Mouse (Mus musculus): ENCODE data around the gene Ms4a13. TPM values are rescaled to one million over a fixed set of nuclear protein-coding genes. Genes with fewer than 3 reads are reported as not detected.

Ms4a13 gene
- polyA plus RNA-seq (2014; fragmentation: Nextera tagmentation; extraction: Ambion mirVana): not detected in 2 replicates

GRCm38 (mm10) chr19:11196546-11196945, at the start of gene Ms4a13:
Ms4a13 (minus strand) TSS chr19:11196737.
- H3K4me3 ChIP-seq (ENCODE audit: low read depth, low read length): no peak within 1 kb of the TSS
- ATAC-seq (replicated peaks; ENCODE audit: low FRiP score) (no peak), DNase-seq (ENCODE audit: low spot score) (no peak)
- H3K36me3 ChIP-seq (ENCODE audit: control insufficient read depth, insufficient read depth, low read length): no peaks in the 10 kb centered on the region
- no peaks in the 10 kb centered on the region for H3K27me3 ChIP-seq (ENCODE audit: control insufficient read depth, insufficient read depth, low read length)
- H3K4me2 ChIP-seq (ENCODE audit: low read depth, low read length, severe bottlenecking): no peak within 1 kb of the TSS
- H3K27ac ChIP-seq (ENCODE audit: low read depth, low read length): no peak within 1 kb of the TSS
- no peaks in the 10 kb centered on the region for H3K9me3 ChIP-seq (ENCODE audit: control insufficient read depth, low read length)
- WGBS: 69% methylated on average over 12 of the region's 12 CpGs
- H3K9ac ChIP-seq (ENCODE audit: low read length): no peak within 1 kb of the TSS
- H3K4me1 ChIP-seq (replicated peaks; ENCODE audit: control insufficient read depth, insufficient read depth, low read length): no peaks in the 10 kb centered on the region

- no peak for DNase-seq (ENCODE audit: low spot score)
- no peaks in the 10 kb centered on the region for H3K4me1 ChIP-seq (replicated peaks; ENCODE audit: control insufficient read depth, insufficient read depth, low read length)
- no peak overlapping the region for H3K27ac ChIP-seq (ENCODE audit: low read depth, low read length)
- no peak for ATAC-seq (replicated peaks; ENCODE audit: low FRiP score)
- H3K4me2 ChIP-seq (ENCODE audit: low read depth, low read length, severe bottlenecking): no peak overlapping the region
- no peak overlapping the region for H3K4me3 ChIP-seq (ENCODE audit: low read depth, low read length)
- no peaks in the 10 kb centered on the region for H3K36me3 ChIP-seq (ENCODE audit: control insufficient read depth, insufficient read depth, low read length)
- H3K9me3 ChIP-seq (ENCODE audit: control insufficient read depth, low read length): no peaks in the 10 kb centered on the region
- no peak overlapping the region for H3K9ac ChIP-seq (ENCODE audit: low read length)
- H3K27me3 ChIP-seq (ENCODE audit: control insufficient read depth, insufficient read depth, low read length): no peaks in the 10 kb centered on the region
Observed at GRCm38 (mm10) chr19:11244230-11244629, 47.7 kb upstream of the Ms4a13 start.

- DNase-seq (ENCODE audit: low spot score) (no peak), ATAC-seq (replicated peaks; ENCODE audit: low FRiP score) (no peak)
- 62% methylated on average over 5 of the region's 5 CpGs for WGBS
- Histone ChIP-seq H3K9me3 (ENCODE audit: control insufficient read depth, low read length) (no peaks in the 10 kb centered on the region), H3K4me1 (replicated peaks; ENCODE audit: control insufficient read depth, insufficient read depth, low read length) (no peaks in the 10 kb centered on the region), H3K9ac (ENCODE audit: low read length) (no peak overlapping the region), H3K4me2 (ENCODE audit: low read depth, low read length, severe bottlenecking) (no peak overlapping the region), H3K27me3 (ENCODE audit: control insufficient read depth, insufficient read depth, low read length) (no peaks in the 10 kb centered on the region), H3K36me3 (ENCODE audit: control insufficient read depth, insufficient read depth, low read length) (no peaks in the 10 kb centered on the region), H3K27ac (ENCODE audit: low read depth, low read length) (no peak overlapping the region), H3K4me3 (ENCODE audit: low read depth, low read length) (no peak overlapping the region)
Observed at GRCm38 (mm10) chr19:11242560-11242959, 46.0 kb upstream of the Ms4a13 start.

- no peak overlapping the region for H3K27ac ChIP-seq (ENCODE audit: low read depth, low read length)
- H3K9me3 ChIP-seq (ENCODE audit: control insufficient read depth, low read length): no peaks in the 10 kb centered on the region
- H3K4me2 ChIP-seq (ENCODE audit: low read depth, low read length, severe bottlenecking): no peak overlapping the region
- no peak overlapping the region for H3K4me3 ChIP-seq (ENCODE audit: low read depth, low read length)
- H3K4me1 ChIP-seq (replicated peaks; ENCODE audit: control insufficient read depth, insufficient read depth, low read length): no peaks in the 10 kb centered on the region
- DNase-seq (ENCODE audit: low spot score) (no peak), ATAC-seq (replicated peaks; ENCODE audit: low FRiP score) (no peak)
- no peaks in the 10 kb centered on the region for H3K27me3 ChIP-seq (ENCODE audit: control insufficient read depth, insufficient read depth, low read length)
- no peaks in the 10 kb centered on the region for H3K36me3 ChIP-seq (ENCODE audit: control insufficient read depth, insufficient read depth, low read length)
- no peak overlapping the region for H3K9ac ChIP-seq (ENCODE audit: low read length)
Observed at GRCm38 (mm10) chr19:11235820-11236219, 39.3 kb upstream of the Ms4a13 start.

GRCm38 (mm10) chr19:11234921-11235735, 38.6 kb upstream of the Ms4a13 start:
- H3K4me1 ChIP-seq (replicated peaks; ENCODE audit: control insufficient read depth, insufficient read depth, low read length): no peaks in the 10 kb centered on the region
- no peak overlapping the region for H3K4me3 ChIP-seq (ENCODE audit: low read depth, low read length)
- H3K9me3 ChIP-seq (ENCODE audit: control insufficient read depth, low read length): no peaks in the 10 kb centered on the region
- no peak overlapping the region for H3K9ac ChIP-seq (ENCODE audit: low read length)
- 83% methylated on average over 5 of the region's 5 CpGs for WGBS
- DNase-seq (ENCODE audit: low spot score) (no peak), ATAC-seq (replicated peaks; ENCODE audit: low FRiP score) (no peak)
- H3K27ac ChIP-seq (ENCODE audit: low read depth, low read length): no peak overlapping the region
- no peak overlapping the region for H3K4me2 ChIP-seq (ENCODE audit: low read depth, low read length, severe bottlenecking)
- no peaks in the 10 kb centered on the region for H3K36me3 ChIP-seq (ENCODE audit: control insufficient read depth, insufficient read depth, low read length)
- no peaks in the 10 kb centered on the region for H3K27me3 ChIP-seq (ENCODE audit: control insufficient read depth, insufficient read depth, low read length)

- H3K9ac ChIP-seq (ENCODE audit: low read length): no peak overlapping the region
- H3K4me1 ChIP-seq (replicated peaks; ENCODE audit: control insufficient read depth, insufficient read depth, low read length): no peaks in the 10 kb centered on the region
- H3K9me3 ChIP-seq (ENCODE audit: control insufficient read depth, low read length): no peaks in the 10 kb centered on the region
- no peak overlapping the region for H3K4me2 ChIP-seq (ENCODE audit: low read depth, low read length, severe bottlenecking)
- H3K27me3 ChIP-seq (ENCODE audit: control insufficient read depth, insufficient read depth, low read length): no peaks in the 10 kb centered on the region
- DNase-seq (ENCODE audit: low spot score): no peak
- no peak overlapping the region for H3K4me3 ChIP-seq (ENCODE audit: low read depth, low read length)
- no peaks in the 10 kb centered on the region for H3K36me3 ChIP-seq (ENCODE audit: control insufficient read depth, insufficient read depth, low read length)
- H3K27ac ChIP-seq (ENCODE audit: low read depth, low read length): no peak overlapping the region
- 84% methylated on average over 5 of the region's 5 CpGs for WGBS
- ATAC-seq (replicated peaks; ENCODE audit: low FRiP score): no peak
Observed at GRCm38 (mm10) chr19:11234244-11234643, 37.7 kb upstream of the Ms4a13 start.

- Histone ChIP-seq H3K9me3 (ENCODE audit: control insufficient read depth, low read length) (no peaks in the 10 kb centered on the region), H3K27me3 (ENCODE audit: control insufficient read depth, insufficient read depth, low read length) (no peaks in the 10 kb centered on the region), H3K27ac (ENCODE audit: low read depth, low read length) (no peak within 1 kb of the TSS), H3K4me2 (ENCODE audit: low read depth, low read length, severe bottlenecking) (no peak within 1 kb of the TSS), H3K4me1 (replicated peaks; ENCODE audit: control insufficient read depth, insufficient read depth, low read length) (no peaks in the 10 kb centered on the region), H3K36me3 (ENCODE audit: control insufficient read depth, insufficient read depth, low read length) (no peaks in the 10 kb centered on the region), H3K4me3 (ENCODE audit: low read depth, low read length) (no peak within 1 kb of the TSS), H3K9ac (ENCODE audit: low read length) (no peak within 1 kb of the TSS)
- no peak for ATAC-seq (replicated peaks; ENCODE audit: low FRiP score)
- no peak for DNase-seq (ENCODE audit: low spot score)
- whole genome bisulfite sequencing: 73% methylated on average over 5 of the region's 5 CpGs
Observed at GRCm38 (mm10) chr19:11232348-11232747, 35.8 kb upstream of the Ms4a13 start, which contains the start of gene Ms4a12. Ms4a12 (minus strand) TSS chr19:11232448.

GRCm38 (mm10) chr19:11192552-11192951, 4.0 kb downstream of the Ms4a13 start:
- Histone ChIP-seq H3K4me2 (ENCODE audit: low read depth, low read length, severe bottlenecking) (no peak overlapping the region), H3K4me1 (replicated peaks; ENCODE audit: control insufficient read depth, insufficient read depth, low read length) (no peaks in the 10 kb centered on the region), H3K4me3 (ENCODE audit: low read depth, low read length) (no peak overlapping the region), H3K9ac (ENCODE audit: low read length) (no peak overlapping the region), H3K36me3 (ENCODE audit: control insufficient read depth, insufficient read depth, low read length) (no peaks in the 10 kb centered on the region), H3K9me3 (ENCODE audit: control insufficient read depth, low read length) (no peaks in the 10 kb centered on the region), H3K27ac (ENCODE audit: low read depth, low read length) (no peak overlapping the region), H3K27me3 (ENCODE audit: control insufficient read depth, insufficient read depth, low read length) (no peaks in the 10 kb centered on the region)
- DNase-seq (ENCODE audit: low spot score) (no peak), ATAC-seq (replicated peaks; ENCODE audit: low FRiP score) (no peak)
- WGBS: 71% methylated on average over 1 of the region's 1 CpGs

- ATAC-seq (replicated peaks; ENCODE audit: low FRiP score) (no peak), DNase-seq (ENCODE audit: low spot score) (no peak)
- H3K27me3 ChIP-seq (ENCODE audit: control insufficient read depth, insufficient read depth, low read length): no peaks in the 10 kb centered on the region
- no peak overlapping the region for H3K27ac ChIP-seq (ENCODE audit: low read depth, low read length)
- 14% methylated on average over 5 of the region's 5 CpGs for WGBS
- H3K4me2 ChIP-seq (ENCODE audit: low read depth, low read length, severe bottlenecking): no peak overlapping the region
- no peak overlapping the region for H3K4me3 ChIP-seq (ENCODE audit: low read depth, low read length)
- no peak overlapping the region for H3K9ac ChIP-seq (ENCODE audit: low read length)
- H3K9me3 ChIP-seq (ENCODE audit: control insufficient read depth, low read length): no peaks in the 10 kb centered on the region
- no peaks in the 10 kb centered on the region for H3K4me1 ChIP-seq (replicated peaks; ENCODE audit: control insufficient read depth, insufficient read depth, low read length)
- no peaks in the 10 kb centered on the region for H3K36me3 ChIP-seq (ENCODE audit: control insufficient read depth, insufficient read depth, low read length)
Observed at GRCm38 (mm10) chr19:11184121-11184520, 12.4 kb downstream of the Ms4a13 start.

All from forebrain, embryonic 11.5 days (tissue).